Mouse (Mus musculus) heart, adult 18-20 months (tissue): ENCODE data around the gene Hsd17b13. TPM values are rescaled to one million over a fixed set of nuclear protein-coding genes. Genes with fewer than 3 reads are reported as not detected.
"Not testable (repeated sequence)": the region's sequence is repeated elsewhere in the genome, so short reads cannot be mapped to it uniquely, and the experiment has no call there.

Experiments
- DNase-seq, 2 experiments: peaks; one replicate each; pipeline ENCODE4 v3.0.0; 2021 to 2022; ENCODE audit warnings: mixed read lengths in 1 of 2
- total RNA-seq, 2 experiments: library from RNA; stranded (reverse); gene quantifications; 2 replicates each; pipeline ENCODE4 v1.2.3; 2021

Hsd17b13 gene
- total RNA-seq, 2 experiments from 2014 or later, result not detected

- DNase-seq, result no peak
Measured at GRCm38 (mm10) chr5:103980705-103981560, 3.7 kb upstream of the Hsd17b13 start.

- DNase-seq, result no peak
Measured at GRCm38 (mm10) chr5:103977907-103978570, 829 bp upstream of the Hsd17b13 start.

GRCm38 (mm10) chr5:103975736-103976135, 1.5 kb downstream of the Hsd17b13 start:
- no peak for DNase-seq

DNA sequence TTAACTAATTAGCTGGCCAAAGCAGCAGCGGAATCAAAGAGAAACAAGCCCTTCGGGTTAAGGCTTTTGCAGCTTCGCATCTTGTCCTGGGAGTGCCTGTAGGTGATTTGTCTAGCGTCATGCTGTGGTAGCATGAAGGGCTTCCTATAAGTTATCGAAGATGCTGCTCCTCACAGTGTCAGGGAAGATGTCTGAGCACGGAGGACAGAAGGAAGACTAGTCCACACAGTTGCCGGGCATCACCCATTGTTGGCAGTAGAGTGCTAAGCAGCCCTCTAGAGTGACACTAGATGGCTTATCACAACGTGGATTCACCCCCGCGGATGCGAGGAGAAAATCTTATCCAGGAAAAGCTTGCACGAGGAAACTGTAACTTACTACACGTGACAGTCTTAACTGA, 4.4 kb downstream of the Hsd17b13 start:
- DNase-seq, result no peak

- no peak for DNase-seq
Measured at GRCm38 (mm10) chr5:103972379-103972778, 4.8 kb downstream of the Hsd17b13 start.

GRCm38 (mm10) chr5:103971051-103971450, 6.2 kb downstream of the Hsd17b13 start:
- DNase-seq, result no peak

DNA sequence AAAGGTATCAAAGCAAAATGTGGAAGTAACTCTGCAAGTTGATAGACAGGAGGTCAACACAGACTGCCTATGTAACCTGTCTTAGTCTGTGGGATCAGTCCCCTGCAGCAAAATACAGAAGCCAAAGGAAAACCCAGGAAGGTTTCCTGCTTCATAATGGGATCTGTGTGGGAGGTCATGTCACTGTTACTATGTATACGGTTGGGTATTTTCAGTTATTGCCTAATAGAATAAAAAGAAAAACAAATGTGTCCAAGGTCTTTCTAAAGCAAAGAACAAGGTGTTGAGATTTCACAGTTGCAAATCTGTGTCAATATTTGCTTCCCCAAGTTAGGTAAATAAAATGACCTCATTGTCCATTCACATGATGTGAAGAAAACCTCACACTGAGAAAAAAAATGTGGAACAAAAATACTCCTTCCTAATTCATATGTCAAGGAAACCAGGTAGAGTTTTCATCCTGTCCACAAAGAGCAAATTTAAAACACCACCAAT, 14.2 kb downstream of the Hsd17b13 start:
- DNase-seq, result no peak

- no peak for DNase-seq
Measured at GRCm38 (mm10) chr5:103954638-103955037, 22.6 kb downstream of the Hsd17b13 start.

GRCm38 (mm10) chr5:103953135-103954083, 23.8 kb downstream of the Hsd17b13 start:
- no peak for DNase-seq

- DNase-seq, result not testable (repeated sequence)
Measured at GRCm38 (mm10) chr5:103950138-103950537, 27.1 kb downstream of the Hsd17b13 start.

DNA sequence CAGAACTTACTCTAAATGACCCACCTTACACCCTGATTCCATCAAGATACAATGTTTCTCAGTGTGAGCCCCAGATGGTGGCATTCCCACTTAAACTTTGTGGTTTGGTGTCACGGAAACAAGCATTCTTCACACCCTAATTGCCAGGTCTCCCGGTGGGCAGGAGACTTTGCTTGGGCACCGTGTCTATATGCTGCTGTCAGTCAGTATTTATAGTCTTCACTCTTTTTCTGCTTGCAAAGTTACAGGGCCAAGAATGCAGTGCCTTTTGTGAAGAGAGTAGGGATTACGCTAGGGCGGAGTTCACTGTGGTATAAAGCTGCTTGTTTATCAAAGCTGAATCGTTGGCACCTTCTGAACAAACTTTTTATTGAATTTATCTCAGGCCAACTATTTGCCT, 34.0 kb downstream of the Hsd17b13 start:
- no peak for DNase-seq

GRCm38 (mm10) chr5:103939856-103940255, 37.4 kb downstream of the Hsd17b13 start:
- no peak for DNase-seq

DNA sequence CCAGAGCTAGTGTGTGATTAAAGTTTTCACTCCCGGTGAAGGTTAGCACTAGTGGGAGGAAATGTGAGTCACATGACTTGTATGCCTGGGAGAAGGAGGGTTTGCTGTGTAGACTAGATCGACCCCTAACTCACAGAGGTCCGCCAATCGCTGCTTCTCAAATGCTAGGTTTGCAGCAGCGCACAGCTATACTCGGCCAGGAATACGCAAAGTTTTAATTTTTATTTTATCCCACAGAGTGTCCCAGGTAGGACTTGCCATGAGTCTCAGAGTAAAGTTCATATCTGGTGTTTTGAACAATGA, 37.9 kb downstream of the Hsd17b13 start:
- no peak for DNase-seq

DNA sequence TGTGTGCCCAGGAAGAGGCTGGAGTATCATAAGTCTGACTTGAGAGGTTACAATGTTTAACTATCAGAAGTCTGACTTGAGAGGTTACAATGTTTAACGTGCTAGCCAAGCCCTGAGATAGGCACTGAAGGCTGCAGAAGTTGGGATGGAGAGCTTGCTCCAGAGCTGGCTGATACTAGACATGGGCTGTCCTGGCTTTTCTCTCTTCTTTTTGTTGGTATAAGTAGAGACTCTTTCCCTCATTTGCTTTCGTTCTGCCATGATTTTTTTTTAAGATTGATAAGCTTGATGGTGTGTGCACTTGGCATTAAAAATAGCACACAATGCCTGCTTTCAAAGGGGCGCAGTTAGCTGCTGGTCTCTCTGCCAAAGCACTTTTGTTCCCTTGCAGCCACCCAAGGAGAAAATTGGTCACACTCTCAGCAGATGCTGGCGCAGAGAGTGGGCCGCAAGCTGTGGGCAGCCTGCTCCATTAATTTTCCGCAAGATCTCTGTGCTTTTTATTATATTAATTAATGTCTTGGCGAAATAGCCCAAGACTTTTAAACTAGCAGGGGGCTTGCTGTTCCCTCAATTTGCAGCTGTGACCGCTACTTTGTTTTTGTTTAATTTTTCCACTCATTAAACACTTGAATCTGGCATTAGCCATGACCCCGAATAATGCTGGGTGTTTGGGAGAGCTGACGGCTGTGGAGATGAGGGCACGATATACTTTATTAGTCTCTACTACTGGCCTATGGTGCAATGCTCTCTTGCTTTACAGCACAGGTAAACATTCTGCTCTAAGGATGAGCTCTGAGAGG, 38.5 kb downstream of the Hsd17b13 start:
- no peak for DNase-seq

GRCm38 (mm10) chr5:103936906-103937589, 40.2 kb downstream of the Hsd17b13 start:
- peak; percentile 13 to 47 for DNase-seq

DNA sequence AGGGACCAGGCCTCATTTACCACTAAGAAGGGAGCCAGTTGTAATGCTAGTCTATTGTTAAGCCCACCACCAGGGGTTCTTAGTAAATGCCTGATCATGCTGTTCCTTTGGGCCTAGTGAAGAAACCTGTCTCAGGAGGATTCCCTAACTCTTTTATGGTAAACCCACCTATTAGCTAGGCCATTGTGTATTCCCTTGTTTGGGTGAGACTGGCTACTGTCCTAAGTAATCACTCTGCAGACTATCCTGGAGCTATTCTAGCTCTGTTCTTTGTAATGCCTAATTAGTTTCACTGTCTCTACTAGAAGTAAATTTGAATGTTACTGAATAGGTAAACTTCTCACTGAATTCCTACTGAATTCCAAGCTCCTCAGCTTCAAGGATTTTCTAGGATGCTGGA, 45.3 kb downstream of the Hsd17b13 start:
- DNase-seq, result not testable (repeated sequence)

- no peak for DNase-seq
Measured at GRCm38 (mm10) chr5:103930511-103930910, 46.7 kb downstream of the Hsd17b13 start.

DNA sequence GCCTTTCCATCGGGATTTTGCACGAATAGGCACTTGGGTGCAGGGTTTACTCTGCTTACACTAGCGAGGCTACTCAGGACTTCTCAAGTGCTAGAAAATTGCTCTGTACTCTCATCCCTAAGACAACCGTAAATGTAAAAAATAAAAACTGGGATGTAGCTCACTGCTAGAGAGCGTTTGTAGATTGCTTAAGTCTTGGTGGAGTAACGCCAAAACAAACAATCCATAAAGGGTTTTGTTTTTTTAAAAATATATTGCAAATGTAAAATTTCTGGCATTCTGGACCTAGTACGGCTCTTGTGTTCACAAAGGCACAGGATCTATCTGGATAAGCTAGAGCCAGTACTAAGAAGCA, 49.0 kb downstream of the Hsd17b13 start:
- no peak for DNase-seq

GRCm38 (mm10) chr5:103927429-103928195, 49.6 kb downstream of the Hsd17b13 start:
- peak; percentile 89 to 99 for DNase-seq

- DNase-seq, result no peak
Measured at GRCm38 (mm10) chr5:103926398-103926797, 50.8 kb downstream of the Hsd17b13 start.
